Mouse (Mus musculus) c-Kit-positive CD71-positive TER-119-negative erythroid progenitor cells, embryonic 14.5 days (primary cell): ENCODE measurements around the gene Zfp710.

Experiments used
- DNase-seq: peaks from one replicate; pipeline ENCODE4 v3.0.0-alpha.2; 2013; ENCODE audit warnings: low read depth

Zfp710 gene

DNA sequence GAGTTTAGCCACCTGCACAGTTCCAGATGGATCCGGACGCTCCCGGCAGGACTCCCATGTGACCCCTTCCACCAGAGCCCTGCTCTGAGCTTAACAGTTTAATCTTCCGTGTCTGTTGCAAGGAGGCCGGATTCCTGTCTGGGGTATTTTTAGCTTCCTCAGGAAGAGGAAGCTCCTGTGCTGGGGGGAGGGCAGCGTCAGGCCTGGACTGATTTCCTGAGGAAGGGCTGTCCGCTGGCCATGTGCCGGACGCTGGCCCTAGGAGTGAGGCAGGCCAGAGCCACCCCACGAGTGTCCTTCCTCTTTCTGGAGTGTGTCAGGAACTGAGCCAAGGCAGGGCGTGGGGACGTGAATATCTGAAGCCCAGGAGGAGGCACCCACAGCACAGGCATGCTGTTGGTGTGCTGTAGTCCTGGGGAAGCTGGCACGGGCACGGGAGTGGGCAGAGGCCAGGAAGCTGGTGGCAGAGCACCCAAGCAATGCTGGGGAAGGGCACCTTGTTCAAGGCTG is 54.2 kb downstream of the Zfp710 start:
- DNase-seq = no peak

DNA sequence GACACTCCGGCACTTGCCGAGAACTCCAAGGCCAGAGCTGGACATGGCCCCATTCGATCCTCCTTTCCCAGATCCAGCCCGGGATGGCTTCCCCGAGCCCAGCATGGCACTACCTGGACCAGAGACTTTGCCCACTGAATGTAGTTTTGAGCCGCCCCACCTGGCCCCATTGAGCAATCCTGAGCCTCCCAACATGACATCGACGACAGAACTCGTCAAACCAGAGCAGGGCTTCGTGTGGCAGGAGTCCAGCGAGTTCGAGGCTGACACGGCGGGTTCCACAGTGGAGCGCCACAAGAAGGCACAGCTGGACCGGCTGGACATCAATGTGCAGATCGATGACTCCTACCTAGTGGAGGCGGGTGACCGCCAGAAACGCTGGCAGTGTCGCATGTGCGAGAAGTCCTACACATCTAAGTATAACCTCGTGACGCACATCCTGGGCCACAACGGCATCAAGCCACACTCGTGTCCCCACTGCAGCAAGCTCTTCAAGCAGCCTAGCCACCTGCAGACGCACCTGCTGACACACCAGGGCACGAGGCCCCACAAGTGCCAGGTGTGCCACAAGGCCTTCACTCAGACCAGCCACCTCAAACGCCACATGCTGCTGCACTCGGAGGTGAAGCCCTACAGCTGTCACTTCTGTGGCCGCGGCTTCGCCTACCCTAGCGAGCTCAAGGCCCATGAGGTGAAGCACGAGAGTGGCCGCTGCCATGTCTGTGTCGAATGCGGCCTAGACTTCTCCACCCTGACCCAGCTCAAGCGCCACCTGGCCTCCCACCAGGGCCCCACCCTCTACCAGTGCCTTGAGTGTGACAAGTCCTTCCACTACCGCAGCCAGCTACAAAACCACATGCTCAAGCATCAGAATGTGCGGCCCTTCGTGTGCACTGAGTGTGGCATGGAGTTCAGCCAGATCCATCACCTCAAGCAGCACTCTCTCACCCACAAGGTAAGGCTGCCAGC is 57.3 kb downstream of the Zfp710 start:
- no peak for DNase-seq

DNA sequence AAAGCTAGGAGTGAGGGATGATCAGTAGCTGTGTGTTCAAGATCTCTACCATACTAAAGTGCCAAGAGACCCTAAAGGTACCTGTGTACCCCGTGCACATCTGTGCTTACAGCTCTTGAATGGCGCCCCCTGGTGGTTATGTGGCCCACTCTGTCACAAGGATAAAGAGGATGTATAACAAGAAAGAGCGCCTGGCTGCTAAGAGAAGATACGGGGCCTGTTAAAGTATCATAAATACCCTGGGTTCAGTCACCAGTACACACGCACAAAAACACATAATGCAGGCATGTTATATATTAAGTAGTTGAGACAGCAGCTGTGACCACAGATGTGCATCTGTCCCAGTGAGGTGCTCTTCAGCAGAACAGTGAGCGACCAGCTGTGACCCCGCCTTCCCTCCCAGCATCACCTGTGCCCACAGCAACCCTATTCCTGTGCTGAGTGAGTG is 59.9 kb downstream of the Zfp710 start:
- peak; percentile 68 for DNase-seq

DNA sequence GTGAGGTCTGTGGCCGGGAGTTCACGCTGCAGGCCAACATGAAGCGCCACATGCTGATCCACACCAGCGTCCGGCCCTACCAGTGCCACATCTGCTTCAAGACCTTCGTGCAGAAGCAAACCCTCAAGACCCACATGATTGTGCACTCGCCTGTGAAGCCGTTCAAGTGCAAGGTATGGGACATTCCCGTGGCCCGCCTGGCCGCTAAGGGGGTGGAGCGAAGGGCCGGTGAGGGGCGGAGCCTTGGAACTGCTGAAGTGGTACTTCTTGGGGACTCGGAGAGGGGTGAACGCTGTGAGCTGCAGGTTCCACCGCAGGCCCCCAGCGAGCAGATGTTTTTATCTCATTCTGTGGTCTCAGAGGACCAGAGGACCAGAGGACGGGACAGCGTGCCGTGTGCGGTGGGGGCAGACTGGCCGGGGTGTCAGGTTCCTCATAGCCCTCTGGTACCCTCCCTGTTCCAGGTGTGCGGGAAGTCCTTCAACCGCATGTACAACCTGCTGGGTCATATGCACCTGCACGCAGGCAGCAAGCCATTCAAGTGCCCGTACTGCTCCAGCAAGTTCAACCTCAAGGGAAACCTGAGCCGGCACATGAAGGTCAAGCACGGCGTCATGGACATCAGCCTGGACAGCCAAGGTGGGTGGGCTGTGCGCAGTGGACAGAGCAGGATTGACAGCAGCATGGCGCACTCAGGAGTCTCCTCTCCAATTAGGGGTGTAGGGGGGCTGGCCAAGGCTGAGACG is 61.5 kb downstream of the Zfp710 start:
- DNase-seq = no peak

DNA sequence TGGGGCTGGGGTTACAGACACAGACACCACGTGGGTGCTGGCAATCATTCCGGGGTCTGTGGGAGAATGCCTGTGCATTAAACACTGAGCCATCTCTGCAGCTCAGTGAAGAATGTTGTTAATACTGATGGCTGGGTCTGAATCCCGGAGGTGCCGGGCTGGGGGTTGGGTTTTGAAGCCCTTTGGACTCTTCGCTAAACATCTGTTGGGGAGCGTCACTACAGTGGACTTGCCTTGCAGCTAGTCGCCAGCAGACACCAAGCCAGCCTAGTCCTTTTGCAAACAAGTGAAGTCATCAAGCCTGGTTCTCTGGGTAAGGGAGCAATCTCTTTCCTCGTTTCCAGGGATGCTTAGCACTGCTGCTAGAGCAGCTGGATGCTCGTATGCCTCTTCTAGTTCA is 63.6 kb downstream of the Zfp710 start:
- DNase-seq = no peak

DNA sequence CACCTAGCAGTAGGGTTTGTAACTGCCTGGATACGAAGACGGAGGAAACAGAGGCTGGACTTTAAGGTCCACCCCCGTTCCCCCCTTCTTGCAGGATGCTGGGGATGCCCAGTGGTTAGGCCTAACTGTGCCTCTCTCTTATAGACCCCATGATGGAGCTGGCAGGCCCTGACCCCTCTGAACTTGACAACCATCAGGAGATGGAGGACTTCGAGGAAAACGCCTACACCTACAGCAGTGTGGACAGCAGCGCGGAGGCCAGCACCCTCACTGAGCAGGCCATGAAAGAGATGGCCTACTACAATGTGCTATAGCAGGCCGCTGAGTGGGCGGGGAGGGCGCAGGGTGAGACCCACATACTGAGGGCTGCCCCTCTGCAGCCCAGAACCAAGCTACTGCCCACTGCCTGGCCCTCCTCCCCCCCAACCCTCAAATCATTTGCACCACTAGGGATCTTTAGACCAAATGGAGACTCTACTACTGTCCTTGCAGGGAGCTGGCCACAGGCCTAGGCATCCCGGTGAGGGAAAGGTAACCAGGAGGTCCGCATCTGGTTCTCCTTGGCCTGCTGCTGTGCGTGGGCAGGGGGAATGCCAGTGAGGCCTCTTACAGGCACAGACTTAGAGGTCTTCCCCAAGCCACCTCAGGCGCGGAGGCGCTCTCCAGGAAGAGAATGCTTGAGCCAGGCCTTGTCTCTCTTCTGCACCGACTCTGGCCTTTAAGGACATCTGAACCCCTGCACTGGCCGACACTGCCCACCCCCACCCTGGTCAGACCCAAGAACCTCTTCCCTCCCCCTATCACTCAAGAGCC is 65.8 kb downstream of the Zfp710 start:
- DNase-seq = no peak

DNA sequence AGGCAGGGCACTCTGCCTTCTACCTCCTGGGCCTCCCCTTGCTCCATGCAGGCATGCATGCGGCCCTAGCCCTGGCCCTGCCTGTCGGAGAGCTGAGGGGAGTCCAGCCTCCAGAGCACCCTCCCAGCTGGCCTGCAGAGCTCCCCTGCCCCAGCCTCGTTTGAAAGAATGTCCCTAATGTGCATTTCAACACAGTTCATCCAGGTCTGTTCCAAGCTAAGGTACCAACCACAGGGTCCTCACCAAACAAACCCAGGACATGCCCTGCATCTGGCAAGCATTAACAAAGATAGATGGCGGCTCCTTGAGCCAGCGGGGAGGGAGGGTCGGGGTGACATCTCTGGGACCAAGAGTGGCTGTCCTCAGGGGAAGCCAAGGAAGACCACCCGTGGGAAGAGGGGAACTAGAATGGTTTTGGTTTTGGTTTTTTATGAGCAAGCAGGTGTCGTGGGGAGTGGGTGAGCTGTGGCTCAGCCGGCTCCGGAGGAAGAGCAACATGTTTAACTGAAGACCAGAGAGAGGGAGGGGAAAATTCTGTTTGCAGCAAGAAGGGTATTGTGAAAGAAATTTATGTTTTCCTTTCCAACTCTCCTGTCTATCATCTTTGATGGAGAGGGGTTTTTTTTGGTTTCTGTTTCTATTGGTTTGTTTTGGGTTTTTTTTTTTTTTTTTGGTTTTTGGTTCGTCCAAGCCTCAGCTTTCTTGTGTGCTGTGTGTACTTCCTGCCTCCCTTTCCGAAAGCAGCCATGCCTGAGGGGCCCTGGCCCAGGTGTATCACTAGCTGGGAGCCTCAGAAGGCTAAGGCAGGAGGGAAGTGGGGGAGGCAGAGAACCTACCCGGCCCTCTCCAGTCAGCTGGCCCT is 66.6 kb downstream of the Zfp710 start:
- DNase-seq = no peak

DNA sequence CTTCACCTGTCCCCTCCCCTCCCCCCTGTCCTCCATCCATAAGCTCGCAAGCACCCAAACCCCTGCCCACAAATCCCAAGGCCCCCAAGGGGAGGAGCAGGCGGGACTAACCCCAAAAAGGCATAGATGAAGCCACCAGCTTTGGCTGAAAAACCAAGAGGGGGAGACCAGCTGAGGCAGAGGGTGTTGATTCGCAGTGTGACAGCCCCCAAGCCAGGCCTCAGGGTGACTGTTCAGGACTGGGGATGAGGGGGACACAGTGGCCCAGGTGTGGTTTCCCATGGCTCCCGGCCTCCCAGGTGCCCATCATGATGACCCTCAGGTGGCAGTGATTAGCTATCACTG is 67.2 kb downstream of the Zfp710 start:
- no peak for DNase-seq

DNA sequence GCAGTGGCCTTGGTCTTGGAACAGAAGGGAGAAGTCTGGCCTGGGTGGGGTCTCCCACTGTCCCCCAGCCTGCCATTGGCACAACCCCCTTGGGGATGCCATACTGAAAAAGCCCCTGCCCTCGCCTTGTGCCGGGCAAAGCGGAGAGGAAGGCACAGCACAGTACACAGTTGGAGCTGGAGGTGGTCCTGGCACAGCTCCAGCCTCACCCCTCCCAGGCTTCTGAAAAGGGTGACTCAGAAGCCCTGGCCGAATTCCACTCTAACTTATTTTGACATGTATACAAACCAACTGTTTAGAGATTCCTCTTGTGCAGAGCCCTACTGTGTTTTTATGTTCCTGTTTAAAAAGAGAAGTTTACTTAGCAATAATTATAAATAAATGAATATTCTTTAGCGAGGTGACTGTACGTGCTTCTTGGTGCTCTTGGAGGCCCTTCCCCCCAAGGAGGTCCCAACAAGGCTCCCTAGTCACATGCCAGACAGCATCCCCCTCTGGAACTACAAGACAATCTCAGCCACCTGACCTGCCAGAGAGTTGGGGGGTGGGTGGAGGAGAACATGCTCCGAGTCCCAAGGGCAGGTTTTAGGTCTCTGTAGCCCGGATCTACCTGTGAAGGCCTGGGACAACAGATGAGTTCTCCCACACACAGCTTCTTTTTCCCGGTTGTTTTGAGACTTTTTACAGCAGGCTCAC is 67.9 kb downstream of the Zfp710 start:
- DNase-seq = no peak

DNA sequence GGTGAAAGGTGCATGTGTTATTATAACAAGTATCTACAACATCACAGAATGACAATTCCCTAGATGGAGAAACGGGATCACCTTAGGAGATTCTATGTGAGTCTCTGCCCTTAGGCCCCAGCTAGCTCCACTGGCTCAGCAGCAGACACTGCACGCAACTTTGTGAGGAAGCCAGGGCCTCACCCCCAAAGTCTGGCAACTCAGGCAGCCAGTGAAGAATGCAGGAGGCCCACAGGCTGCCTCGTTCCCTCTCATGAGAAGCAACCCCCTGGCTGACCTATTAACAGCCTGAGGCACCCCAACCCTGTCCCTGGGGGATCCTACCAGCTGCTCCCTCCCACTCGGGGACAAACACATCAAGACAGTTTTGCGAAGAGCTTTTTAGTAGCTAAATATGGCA is 69.9 kb downstream of the Zfp710 start:
- no peak for DNase-seq

DNA sequence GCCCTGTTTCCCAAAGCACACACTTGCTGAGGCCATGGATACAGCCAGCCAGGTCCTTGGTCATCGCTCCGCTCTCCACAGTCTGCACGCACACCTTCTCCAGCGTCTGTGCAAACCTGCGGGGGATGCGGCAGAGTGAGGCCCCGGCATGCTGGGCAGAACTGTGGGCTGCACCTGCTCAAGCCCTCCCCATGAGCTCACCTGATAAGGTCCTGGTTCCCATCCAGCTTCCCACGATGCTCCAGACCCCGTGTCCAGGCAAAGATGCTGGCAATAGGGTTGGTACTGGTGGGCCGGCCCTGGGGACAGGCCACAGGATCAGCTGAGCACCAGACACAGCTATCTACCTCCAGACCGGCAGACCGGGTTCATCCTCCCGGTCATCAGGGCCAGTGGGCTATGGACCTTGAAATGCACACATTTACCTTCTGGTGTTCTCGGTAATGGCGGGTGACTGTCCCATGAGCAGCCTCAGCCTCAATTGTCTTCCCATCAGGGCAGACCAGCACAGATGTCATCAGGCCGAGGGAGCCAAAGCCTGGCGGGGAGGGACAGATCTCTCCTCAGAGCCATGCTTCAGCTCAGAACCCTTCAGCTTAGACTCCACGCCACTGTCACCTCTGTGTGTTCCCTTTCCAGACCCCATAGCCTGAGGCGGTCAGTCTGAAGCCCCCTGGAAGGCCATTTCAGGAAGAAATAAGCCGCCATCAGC is 71.1 kb downstream of the Zfp710 start:
- DNase-seq = no peak

DNA sequence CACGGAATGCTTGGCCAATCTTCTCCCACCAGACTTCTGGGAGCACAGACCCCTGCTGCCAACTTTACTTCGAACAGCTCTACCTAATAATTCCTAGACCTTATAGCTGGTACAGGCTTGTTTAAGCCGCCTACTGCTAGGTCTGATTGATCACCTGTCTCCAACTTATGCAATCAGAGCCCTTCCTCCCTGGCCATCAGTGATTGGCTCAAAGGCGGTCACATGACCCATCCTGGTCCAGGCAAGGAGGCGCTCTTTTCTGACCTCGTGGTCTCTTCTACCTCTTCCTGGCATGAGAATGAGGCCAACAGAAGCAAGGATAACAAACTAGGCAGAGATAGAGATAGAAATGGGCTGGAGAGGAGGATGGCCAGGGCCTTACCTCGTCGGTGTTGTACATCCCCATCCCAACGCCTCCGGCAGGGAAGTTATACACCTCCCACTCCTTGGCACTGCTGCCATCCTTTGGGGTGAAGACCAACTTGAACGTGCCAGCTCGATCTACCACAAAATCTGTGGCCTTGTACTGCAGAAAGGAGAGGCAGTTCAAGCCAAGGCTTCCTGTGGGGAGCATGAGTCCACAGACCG is 73.9 kb downstream of the Zfp710 start:
- no peak for DNase-seq

DNA sequence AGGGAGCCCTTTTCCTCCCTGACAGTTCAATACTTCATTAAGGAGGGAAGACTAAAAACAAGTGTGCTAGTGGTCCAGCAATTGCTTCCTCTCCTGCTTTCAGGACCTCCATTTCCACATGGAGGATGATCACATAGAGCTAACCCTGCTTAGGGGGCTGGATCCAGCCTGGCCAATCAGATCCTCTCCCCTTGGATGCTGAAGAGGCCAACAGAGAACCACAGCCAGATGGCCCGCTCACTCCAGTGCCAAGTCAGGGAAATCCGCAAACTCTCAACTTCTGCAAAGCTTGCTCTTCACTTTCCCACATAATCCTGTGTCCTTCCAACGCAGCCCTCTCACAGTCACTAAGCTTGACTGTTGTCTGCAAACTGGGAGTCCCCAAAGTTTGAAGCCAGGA is 78.7 kb downstream of the Zfp710 start:
- DNase-seq = no peak

DNA sequence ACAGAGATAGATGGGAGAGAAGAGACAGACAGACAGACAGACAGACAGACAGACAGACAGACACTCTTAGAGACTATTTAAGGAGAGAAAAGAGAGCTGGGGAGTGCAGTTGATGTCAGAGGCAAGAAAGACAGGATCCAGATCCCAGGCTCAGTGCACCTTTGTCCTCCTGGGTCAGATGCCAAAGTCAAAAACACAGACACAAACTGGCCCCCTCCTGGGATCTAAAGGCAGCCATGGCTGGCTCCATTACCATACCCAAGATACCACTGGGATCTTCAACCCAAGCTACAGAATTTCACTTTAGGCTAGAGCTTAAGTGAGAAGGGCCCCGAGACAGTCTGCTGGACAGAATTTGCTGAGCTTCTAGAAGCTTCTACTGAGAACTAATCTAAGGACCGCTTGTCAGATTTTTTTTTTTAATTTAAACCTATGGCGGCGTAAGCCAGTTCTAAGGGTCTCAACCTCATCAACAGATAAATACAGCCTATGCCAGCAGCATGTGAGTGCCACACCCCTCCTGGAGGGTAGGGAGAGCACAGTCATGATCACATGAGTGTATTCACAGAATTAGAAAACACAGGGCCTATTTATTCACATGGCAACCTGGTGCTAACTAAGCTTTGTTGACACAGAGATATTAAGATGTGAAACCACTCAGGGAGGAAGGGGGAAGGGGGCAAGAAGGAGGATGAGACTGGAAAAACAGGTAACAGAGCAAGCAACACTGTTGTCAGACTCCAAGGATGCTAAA is 81.2 kb downstream of the Zfp710 start:
- DNase-seq = no peak

DNA sequence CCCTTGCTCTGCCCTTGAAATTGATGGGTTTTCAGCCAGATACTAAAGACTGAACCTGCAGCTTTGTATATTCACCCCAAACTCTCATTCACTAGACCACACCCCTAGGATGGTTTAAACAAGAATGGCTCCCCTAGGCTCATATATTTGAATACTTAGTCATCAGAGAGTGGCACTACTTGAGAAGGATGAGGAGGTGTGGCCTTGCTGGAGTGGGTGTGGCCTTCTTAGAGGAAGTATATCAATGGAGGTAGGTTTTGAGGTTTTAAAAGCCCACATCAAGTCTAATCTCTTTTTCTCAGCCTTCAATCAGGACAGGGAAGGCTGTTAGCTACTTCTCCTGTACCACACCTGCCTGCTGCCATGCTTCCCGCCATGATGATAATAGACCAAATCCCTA is 81.8 kb downstream of the Zfp710 start:
- no peak for DNase-seq

DNA sequence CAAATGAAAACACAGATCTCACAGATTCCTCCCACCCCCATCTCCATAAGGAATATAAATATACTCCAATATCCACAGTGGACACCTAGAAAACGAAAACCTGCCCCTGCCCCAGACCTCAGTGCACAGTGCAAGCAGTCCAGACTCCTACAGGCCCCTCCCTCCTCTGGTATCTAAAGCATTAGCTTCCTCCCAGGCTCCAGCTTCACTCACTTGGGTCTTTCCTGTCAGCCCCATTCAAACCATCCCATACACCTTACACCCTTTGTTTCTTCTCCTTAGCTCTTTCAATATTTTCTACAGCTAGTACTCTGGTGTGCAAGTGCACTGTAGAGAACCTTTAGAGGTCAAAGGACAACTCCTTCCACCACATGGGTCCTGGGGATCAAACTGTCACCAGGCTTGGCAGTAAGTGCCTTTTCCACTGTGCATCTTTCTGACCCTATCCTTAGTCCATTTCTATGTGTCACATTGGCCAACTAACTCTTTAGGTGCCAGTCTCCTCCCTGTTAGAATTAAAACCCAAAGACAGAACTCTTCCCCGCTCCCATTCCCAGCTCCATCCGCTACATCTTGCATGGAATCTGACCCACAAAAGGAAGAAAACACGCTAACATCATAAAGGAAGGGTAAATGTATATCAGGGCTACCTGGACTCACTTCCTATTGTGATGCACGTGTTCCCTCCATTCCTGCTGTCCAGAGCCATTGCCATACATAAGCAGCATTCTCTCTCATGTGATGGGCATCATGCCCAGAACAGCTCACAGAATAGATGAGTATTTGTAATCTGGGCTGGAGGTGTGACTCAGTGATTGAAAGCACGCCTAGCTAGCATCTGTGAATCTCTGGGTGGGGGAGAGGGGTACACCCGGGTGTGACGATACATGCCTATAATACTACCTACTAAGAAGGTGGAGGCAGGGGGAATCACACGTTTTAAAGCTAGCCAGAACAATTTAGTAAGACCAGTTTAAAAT is 86.7 kb downstream of the Zfp710 start:
- no peak for DNase-seq

DNA sequence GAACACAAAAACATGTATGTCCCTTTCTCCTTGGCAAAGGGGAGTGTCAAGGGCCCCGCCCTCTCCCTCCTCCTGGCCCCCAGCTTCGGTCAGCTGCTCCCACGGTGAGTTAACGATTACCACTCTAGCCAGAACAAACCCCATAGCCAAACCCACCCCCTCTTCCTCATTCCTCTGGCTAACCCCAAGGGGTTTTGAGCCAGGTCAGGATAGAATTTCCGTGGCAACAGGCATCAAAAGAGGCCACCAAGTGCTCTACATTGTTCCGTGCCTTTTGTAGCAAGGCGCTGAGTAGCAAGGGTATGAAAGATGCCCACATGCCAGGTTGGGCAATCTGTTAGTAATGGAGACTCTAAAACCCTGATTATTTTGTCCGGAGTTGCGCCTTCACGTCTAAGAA is 89.4 kb downstream of the Zfp710 start:
- DNase-seq = no peak
